Mouse (Mus musculus) embryo, embryonic 10.5 days (tissue): ENCODE measurements around the gene Tcirg1.

Experiments used
- DNase-seq: peaks from one replicate; pipeline ENCODE4 v3.0.0-alpha.2; 2015; ENCODE audit warnings: low spot score

Tcirg1 gene

DNA sequence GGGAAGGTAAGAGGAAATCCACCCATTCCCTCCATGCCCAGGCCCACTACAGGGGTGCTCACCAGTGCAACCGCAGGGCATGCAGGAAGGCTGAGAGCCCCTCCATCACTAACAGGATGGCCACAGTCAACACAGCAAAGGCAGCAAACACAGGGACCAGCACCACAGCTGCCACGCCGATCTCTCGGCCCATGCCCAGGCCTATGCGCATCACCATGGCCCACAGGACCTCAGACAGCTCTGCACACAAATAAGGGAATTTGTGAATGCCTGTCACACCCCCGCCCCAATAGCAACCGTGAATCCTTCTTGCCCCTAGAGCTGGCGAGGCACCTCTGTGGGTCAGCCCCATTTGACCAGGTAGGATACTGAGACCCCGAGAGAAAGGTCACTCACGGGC, 10.7 kb downstream of the Tcirg1 start:
- no peak for DNase-seq

DNA sequence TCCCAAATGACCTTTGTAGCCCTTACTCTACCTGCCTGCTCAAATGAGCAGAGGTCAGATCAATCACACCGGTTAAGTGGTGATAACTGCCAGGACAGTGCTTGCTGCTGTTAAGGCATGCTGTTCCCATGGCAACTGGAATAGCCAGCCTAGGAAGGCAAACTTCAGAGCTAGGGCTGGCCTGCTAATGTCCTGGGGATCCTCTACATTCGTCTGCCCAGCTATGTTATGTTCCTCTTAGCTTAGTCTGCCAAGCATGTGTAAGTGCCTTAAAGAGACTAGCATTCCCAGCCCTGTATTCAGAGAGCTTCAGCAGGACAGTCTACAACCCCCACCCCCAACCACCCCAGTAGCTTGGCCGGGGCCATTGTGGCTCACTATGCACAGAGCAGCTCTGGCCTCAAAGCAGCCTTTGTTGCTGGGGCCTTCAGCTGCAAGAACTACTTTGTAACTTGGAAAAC, 11.7 kb downstream of the Tcirg1 start:
- DNase-seq: peak; percentile 56

DNA sequence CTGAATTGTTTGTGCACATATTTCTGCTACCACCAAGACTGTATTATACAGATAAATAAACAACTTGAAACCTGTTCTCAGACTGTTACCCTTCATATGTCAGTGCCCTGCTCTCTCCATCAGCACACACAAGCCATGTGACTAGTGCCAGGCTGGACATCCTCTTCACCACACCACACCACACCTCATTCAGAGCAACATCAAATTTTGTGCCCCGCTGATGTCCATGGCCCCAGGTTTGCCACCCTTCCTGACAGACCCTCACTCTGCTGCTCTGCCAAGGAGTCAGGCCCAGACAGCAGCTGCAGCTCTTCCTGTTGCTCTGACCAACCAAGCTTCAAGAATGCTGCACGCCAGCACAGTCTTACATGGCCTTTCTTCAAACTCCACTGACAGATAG, 12.6 kb downstream of the Tcirg1 start:
- no peak for DNase-seq

DNA sequence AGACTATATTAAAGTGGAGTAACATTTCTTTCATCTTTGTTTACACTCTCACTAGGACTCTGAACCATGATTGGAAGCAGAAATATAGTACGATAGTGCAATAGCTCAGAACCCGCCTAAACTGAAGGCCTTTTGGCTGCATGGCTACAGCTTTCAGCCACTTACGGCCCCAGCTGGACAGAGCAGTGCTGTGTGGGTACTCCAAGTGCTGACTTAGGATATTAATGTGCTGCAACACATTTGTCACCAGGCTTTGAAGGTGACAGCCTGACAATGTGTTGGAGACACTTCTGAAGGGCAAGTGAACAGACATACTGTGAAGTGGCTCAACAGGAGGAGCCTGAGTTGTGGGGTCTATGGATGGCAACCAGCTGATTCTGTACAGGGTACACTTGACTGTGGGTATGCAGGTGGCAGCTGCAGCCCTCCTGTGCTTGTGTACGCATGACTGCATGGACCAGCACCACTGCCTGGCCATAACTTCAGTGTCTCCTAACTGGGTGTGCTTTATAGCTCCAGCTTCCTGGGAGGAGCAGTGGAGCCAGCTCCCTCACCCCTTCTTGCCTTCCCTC, 13.3 kb downstream of the Tcirg1 start:
- no peak for DNase-seq

DNA sequence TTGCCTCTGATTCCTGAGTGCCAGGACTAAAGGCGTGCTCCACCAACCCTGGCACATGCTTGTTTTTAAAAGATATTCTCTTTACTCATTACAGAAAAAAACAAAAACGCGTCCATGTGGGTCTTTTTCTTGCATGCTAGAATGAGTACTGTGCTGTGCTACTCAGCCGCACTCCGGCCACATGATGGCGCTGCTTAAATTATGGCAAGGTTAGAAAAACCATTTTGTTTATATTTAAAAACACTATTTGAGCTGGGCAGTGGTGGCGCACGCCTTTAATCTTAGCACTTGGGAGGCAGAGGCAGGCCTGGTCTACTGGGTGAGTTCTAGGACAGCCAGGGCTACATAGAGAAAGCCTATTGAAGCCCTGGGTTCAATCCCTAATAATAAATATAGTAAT, 16.8 kb downstream of the Tcirg1 start:
- DNase-seq: peak; percentile 37

DNA sequence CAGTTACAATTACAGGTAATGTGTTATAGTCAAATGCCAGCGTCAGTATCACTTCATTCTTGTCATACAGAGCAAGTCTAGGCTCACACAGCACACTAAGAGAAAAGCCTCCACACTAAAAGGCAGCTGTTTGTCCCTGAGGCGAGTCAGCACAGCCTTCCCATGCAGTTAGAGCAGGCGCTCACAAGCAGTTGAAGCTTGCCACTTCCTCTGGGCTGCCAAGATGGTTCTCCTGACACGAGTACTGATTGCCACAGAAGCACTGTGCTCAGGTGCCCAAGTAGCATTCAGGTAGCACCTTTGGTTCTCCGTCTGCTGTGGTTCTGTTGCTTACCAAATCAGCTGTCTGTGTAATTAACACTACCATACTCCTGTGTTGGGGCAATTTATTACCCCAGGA, 17.8 kb downstream of the Tcirg1 start:
- DNase-seq: no peak

DNA sequence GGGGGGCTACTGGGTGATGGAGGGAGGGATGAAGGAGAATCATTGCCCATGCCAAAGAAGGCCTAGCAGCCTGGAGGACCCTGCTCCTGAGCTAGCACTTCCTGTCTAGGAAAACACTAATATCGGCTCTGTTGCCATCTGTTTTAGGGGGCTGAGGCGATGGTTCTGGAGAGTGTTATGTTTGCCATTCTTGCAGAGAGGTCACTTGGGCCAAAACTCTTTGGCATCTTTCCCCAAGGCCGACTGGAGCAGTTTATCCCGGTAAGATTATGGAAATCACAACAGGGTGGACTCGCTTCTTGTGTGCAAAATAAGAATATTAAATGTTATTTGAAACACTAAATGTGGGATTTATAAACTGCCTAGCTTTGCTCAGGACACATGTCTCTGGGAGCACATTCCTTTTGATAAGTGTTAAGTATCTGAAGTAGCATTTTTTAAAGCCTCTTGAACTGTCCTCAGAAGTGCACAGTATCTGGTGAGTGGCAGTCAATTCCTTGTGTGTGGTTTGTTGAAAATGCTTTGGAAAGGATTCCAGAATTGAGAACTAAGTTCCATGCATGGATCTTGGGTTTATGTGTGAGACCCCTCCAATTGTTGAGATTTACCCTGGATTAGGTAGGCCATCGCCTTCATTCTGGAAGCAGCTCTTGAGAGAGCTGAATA, 22.5 kb downstream of the Tcirg1 start:
- DNase-seq: no peak

DNA sequence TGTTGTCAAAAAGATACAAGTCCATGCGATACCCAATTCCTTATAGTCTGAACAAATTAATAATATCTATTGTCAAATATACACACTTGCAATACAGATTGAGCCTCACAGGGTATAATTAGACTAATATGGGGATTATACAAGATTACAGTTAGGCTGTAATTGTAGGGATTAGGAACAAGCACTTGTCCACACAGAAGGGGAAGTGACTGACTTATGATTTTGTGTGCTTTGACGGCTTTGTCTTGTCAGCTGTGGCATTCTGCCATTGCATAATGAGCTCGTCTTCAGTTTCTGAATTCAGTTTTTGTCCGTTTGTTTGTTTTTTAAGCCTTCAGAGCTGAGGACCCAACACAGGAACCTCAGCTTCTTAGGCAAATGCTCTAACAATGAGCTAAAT, 24.7 kb downstream of the Tcirg1 start:
- DNase-seq: no peak

DNA sequence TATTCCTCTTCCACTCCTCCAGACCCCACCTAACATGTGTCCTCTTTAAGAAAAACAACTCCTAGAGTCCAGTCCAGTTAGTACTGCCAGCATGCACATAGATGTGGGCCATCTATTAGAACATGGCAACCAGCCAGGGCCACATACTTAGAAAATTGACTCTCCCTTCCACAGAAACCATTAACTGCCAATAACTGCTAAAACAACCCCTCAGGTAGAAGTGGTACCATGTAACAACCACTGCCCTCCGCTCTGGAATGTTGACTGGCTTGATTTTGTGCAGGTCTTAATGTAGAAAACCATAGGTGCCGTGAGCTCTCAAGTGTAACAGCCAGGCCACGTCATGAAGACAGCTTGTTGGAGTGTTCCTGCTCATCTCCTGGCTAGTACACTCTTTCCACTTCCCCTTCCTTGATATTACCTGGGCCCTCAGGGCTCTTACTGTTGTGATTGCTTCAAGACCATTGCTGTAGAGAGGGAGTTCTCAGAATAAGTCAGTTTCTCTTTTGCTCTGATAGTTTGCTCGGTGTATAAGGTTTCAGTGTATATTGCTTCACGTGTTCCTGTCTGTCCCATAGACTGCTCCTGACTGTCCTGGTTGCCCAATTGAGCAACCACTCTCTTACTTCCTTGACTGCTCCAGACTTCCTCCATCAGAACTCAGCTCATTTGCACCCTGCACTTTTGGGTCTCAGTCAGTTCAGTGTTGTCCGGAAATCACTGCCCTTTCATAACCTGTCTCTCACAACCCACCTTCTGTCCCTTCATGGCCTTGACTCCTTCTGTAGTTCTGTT, 26.7 kb downstream of the Tcirg1 start:
- DNase-seq: no peak

DNA sequence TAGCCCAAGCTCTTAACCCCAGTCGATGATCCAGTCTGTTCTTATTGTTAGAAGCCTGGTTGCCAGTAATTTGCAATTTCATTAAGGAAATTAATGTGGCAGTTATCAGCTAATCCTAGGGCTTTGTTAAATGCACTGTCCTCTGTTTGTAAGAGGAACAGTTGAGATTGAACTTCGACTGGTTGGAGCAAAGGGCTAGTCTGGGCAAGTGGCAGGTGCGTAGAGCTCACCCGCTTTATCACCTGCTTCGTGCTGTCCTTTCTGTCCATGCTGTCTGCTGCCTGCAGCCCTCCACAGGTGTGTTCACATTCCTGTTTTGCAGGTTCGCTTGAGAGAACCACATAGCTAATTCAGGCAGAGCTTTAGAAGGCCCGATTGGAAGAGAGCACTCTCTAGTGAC, 31.9 kb downstream of the Tcirg1 start:
- DNase-seq: no peak

DNA sequence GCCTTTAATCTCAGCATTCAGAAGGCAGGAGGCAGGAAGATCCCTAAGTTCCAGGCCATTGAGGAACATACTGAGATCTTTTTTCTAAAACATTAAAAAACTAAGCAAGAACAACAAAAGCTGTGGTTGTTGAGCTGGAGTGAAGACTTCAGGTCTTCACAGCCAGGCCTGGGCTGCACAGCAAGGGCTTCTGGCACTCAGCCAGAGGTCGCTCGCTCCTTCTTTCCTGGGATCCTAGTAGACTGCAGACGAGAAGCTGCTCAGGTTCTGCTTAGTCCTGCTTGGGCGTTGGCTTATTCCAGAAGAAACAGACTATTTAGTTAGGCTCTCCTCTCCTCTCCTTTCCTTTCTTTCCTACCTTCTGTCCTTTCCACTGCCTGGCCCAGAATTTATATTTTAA, 34.6 kb downstream of the Tcirg1 start:
- no peak for DNase-seq

DNA sequence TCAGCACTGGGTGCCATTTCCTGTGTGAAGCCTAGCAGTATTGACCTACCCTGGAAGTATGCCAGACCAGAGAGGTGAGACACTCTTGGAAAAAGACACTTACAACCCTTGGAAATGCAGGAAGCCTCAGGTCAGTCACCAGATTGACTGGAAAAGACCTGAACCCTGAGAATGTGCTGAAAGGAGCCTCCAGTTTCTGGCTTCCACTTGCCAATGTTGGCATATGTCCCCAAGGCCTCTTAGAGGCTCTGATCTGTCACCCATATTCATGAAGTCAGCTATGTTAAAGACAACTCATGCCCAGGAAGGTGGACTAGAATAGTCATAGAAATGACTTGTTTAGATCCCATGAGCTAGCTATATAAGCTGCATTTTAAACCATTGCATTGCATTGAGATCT, 35.5 kb downstream of the Tcirg1 start:
- no peak for DNase-seq

DNA sequence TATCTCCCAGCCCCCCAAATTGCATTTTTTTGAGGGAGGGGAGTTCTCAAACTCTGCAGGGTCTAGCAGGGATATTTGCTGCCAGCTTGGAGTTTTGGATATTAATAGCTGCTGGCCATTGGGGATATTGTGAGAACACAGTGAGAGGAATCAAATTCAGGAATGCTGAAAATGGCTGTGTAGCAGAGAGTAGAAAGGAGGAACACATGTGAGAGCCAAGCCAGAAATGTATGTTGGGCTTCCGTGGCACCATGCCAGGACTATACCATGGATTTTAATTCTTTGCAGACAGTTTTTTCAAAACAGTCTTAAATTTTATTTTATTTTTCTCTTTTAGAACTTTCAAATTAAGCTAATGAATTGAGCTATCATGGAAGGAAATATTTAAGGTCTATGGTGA, 38.6 kb downstream of the Tcirg1 start:
- DNase-seq: no peak

DNA sequence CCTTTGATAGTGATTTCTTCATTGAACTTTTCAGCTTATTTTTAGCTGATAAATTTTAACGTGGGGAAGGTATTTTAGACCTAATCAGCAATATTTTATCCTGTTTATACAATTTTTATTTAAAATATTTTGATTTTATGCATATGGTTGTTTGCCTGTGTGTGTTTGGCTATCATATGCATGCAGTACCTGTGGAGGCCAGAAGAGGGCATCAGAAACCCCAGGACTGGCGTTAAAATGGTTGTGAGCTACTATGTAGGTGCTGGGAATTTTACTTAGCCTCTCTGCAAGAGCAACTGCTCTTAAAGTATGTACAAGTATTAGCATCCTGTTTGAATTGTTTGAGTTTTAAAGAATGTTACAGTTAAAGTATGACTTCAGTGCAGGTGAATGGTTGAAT, 42.0 kb downstream of the Tcirg1 start:
- DNase-seq: no peak

DNA sequence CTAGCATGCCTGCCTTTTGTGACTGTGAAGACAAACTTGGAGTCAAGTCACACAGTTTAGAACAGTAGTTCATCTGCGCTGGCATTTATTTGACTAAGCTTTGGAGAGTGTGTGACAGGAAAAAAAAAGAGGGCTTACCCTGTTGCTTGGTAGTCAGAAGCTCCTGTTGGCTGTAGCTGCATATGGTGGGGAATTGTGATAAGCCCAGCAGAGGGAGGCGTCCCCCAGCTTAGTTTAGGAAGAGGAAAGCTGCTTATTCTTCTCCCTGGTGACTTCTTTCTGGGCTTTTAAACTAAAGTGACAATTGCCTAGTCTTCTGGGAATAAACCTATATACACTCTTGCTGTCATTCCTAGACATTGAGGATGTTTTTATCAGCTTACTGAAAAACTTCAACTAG, 44.2 kb downstream of the Tcirg1 start:
- no peak for DNase-seq

DNA sequence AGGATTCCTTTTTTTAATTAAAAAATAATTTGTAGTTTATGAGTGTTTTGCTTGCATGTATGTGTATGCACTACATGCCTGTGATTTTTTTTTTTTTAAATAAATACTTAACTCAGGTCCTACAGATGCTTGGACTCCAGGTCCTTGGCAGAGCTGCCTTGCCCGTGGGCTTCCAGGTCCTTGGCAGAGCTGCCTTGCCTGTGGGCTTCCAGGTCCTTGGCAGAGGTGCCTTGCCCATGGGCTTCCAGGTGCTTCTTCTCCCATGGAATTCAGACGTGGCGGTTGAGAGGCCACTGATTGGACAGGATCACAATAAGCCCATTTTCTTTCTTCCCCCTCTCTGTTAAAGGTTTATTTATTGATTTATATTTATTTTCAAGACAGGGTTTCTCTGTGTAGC, 49.7 kb downstream of the Tcirg1 start:
- DNase-seq: no peak

DNA sequence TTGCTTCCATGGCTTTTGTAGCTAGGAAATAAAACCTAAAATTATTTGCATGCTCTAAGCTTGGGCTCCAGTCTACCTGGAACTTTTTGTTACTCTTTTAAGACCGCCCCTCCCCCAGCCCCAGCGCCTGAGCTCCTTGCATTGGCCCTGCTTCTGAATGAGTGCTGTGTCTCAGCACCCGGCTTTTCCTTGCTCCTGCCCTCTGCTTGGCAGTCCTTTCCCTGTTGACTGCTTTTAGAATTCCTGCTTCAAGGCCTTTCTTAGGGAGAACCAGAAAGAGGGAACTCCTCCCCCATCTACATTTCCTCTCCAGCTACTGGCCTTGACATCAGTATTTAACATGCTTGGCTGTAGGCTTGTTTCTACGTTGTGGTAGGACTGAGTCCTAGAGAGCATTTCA, 51.3 kb downstream of the Tcirg1 start:
- DNase-seq: no peak

DNA sequence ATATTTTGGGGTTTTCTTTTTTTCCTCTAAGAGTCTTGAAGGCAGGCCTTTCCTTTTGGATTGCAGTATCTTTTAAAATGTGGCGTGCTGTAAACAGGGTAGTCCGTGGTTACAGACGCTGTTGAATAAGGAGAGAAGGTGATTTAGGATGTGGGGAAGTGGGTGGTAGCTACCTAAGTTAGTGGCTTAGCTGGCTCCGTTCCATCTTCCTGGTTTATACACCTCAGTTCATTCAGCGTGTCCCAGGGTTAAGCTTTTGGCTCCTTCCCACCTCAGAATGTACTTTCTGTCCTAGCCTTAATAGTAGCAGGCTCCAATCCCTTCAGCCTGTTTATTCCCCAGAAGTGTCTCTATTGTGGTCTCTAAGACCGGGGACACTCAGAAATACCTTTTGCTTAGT, 51.8 kb downstream of the Tcirg1 start:
- no peak for DNase-seq

DNA sequence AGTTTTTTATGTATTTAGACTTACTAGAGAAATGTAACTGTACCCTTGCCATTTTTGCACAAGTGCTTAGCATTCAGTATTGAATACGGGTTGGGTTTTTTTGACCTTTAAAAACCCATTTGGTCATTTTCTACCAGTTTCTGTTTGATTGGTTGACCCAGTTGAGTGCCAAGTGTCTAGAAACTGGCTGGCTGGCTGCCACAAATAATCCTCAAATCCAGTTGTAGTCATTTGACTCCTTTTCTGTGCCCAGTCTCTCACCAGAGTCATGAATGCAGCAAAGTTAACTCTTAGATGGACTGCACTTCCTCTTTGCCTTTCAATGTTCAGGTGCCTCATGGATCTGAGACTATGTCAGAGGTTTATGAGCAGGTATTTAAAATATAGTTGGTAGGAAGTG, 53.0 kb downstream of the Tcirg1 start:
- DNase-seq: no peak

DNA sequence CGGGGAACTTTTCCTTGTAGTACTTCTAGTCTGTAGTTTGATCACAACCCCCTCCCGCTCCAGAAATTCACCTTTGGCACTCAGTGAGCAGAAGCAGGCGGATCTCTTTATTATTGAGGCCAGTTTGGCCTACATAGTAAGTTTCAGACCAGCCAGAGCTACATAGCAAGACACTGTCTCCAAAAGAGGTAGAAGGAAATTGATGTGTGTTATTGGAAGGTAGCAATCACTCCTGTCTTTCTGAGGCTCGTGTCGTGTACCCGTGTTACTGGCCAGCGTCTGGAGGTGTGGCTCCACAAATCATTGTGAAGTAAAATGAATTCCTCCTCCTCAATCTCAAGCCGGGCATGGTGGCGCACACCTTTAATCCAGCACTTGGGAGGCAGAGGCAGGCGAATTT, 53.8 kb downstream of the Tcirg1 start:
- no peak for DNase-seq

DNA sequence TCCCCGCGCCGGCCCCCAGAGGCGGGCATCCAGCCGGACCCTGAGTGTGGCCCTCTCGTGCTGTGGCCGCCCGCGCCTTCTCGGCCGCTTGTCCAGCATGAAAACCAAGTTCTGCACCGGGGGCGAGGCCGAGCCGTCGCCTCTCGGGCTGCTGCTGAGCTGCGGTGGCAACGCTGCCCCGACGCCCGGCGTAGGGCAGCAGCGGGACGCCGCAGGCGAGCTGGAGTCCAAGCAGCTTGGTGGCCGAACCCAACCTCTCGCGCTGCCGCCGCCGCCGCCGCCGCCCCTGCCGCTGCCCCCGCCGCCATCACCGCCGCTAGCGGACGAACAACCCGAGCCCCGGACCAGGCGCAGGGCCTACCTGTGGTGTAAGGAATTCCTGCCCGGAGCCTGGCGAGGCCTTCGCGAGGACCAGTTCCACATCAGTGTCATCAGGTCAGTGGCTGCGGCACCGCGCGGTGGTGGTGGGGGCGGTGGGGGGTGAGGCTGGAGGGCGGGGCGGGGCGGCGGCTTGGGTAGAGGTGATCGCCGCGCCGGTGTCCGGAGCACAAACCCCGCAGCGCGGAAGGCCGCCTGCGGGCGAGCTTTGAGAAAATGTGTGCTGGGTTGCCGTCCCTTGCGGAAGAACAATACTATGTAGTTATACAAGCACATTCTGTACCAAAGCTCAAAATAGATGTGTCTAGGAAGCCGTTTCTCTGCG, 54.8 kb downstream of the Tcirg1 start:
- peak; percentile 65 for DNase-seq

DNA sequence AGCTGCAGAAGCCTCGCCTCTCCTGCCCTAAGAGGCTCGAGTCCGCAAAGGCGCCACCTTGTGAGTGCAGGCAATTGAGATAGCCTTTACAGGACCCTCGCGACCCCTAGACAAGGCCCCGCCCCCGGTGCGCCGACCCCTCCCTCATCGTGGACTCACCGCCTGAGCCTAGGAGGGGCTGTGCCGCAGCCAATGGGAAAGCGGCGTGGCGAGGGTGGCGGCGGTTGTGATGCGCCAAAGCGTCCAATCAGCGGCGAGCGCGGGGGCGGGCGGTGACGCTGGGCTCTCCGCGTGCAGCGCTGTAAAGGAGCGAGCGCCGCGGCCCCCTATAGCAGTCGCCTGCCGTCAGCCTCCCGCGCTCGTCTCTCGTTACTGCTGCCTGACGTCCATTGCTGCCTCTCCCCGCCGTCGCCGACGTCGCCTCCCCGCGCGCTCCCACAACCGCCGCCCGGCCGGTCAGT, 55.4 kb downstream of the Tcirg1 start, which contains the start of gene Chka:
TSS of gene Chka (plus strand) at position 272 of the 461 bp plus-strand sequence.
- peak; percentile 98 for DNase-seq
